Mouse (Mus musculus) small intestine, adult 2 months (tissue): Measurements from ENCODE around the gene Plpp4. TPM values are rescaled to one million over a fixed set of nuclear protein-coding genes. Genes with fewer than 3 reads are reported as not detected.

ENCODE experiments used
- H3K27ac ChIP-seq: fragments of 200-500 bp; 2 replicates; pipeline ENCODE4 v1.5.1; 2012; ENCODE audit warnings: low read depth, low read length, control low read depth, inconsistent platforms; ENCODE audit not compliant: insufficient read depth
- H3K27me3 ChIP-seq: fragments of 200-500 bp; 2 replicates; pipeline ENCODE4 v1.6.1; 2012; ENCODE audit warnings: mild to moderate bottlenecking, moderate library complexity, low read length, inconsistent platforms; ENCODE audit not compliant: control insufficient read depth, insufficient read depth
- H3K36me3 ChIP-seq: fragments of 200-500 bp; 2 replicates; pipeline ENCODE4 v1.6.1; 2012; ENCODE audit warnings: mild to moderate bottlenecking, low read length, control low read depth, inconsistent platforms; ENCODE audit not compliant: control insufficient read depth, insufficient read depth
- H3K4me1 ChIP-seq: fragments of 200-500 bp; 2 replicates; pipeline ENCODE4 v1.6.1; 2012; ENCODE audit warnings: low read length, inconsistent platforms, mixed read lengths; ENCODE audit not compliant: control insufficient read depth, insufficient read depth, insufficient read length
- H3K4me3 ChIP-seq: fragments of 200-500 bp; 2 replicates; pipeline ENCODE4 v1.5.1; 2012; ENCODE audit warnings: low read depth, mild to moderate bottlenecking, control low read depth, inconsistent platforms, low read length, moderate library complexity
- CTCF ChIP-seq: fragments of 200-500 bp; IDR thresholded peaks from 2 replicates; pipeline ENCODE4 v1.5.1; 2012; ENCODE audit warnings: low read depth, mild to moderate bottlenecking, control low read depth, inconsistent platforms, low read length, moderate library complexity, mixed read lengths; ENCODE audit not compliant: insufficient replicate concordance, insufficient read length; ENCODE audit errors: extremely low read depth
- POLR2A ChIP-seq: fragments of 200-500 bp; IDR thresholded peaks from 2 replicates; pipeline ENCODE4 v1.6.1; 2012; ENCODE audit warnings: low read depth, mild to moderate bottlenecking, control low read depth, inconsistent platforms, low read length, moderate library complexity
- WGBS: fragments of 180-500 bp; shearing (Covaris S2); methylation state at CpG from one replicate; pipeline ENCODE4 v1.1.7; 2018; 5-methylcytosine and 5-hydroxymethylcytosine counted together
- polyA plus RNA-seq: library from polyadenylated mRNA; depleted of rRNA; stranded (reverse); fragments of >200 nt; gene quantifications from 2 replicates; pipeline ENCODE4 v1.2.3, GENCODE M21; 2012

Gene Plpp4
- polyA plus RNA-seq, 1 experiment: not detected

DNA sequence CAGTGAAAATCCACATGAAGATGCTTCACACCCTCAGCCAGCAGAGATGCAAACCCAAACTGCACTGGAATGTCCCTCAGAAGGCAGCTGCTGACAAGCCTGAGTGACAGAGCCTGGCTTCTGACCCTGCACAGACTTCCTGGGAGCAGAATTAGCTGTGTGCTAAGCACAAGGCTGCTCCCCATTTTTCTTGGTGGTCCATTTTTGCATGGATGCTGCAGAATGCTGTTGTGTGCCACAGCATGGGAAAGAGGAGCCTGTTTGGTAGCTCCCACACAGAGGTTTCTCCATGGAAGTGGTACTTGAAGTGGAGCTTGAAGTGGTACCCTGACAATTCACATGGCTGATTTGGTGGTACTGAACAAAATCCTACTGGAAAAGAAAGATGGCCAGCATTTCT lies 5.8 kb upstream of the Plpp4 start:
- TF ChIP-seq CTCF: no peak
- no peak for TF ChIP-seq POLR2A
- Histone ChIP-seq H3K4me1 (no peaks in the 10 kb centered on the region), H3K27me3 (no peaks in the 10 kb centered on the region), H3K27ac (no peak overlapping the region), H3K4me3 (no peak overlapping the region), H3K36me3 (no peaks in the 10 kb centered on the region)

DNA sequence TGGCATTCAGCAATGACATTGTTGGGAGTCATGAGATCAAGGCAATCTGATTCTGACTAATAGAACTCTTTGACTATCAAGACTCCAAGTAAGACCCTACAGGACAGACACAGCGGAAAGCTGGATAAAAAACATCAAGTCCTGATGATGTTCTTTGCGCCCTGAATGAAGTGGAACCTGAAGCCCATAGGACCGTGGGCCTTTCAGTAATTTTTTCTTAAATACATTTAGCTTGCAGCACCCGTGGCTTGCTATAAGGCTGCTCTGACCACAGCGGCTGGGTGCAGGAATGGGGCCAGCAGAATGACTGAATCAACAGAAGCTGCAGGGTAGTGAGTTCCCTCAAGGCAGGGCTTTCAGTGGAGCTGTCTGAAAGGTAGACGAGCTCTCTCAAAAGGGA lies 3.4 kb upstream of the Plpp4 start:
- no peak for TF ChIP-seq CTCF
- no peak for TF ChIP-seq POLR2A
- 91% methylated on average over 6 of the region's 6 CpGs for WGBS

DNA sequence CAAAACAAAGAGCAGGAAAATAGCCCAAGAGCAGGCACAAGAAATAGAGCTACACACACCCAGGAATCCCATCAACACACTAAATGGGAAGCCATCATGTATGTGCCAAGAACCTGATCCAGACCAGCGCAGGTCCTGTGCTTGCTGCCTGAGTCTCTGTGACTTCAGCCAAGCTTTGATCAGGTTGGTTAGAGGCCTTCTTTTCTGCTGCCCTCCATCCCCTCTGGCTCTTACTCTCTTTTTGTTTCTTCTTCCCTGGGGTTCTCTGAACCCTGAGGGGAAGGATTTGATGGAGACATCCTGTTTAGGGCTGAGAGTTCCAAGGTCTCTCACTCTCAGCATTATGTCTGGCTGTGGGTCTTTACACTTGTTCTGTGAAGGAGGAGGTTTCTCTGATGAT lies 2.7 kb upstream of the Plpp4 start:
- 88% methylated on average over 1 of the region's 1 CpGs for WGBS
- Histone ChIP-seq H3K27me3 (peaks cover 14% of the 10 kb centered on the region; the same call in 1 of the 2 replicates), H3K27ac (no peak overlapping the region), H3K4me3 (no peak overlapping the region), H3K4me1 (no peaks in the 10 kb centered on the region), H3K36me3 (no peaks in the 10 kb centered on the region)
- TF ChIP-seq CTCF: no peak
- no peak for TF ChIP-seq POLR2A

More for the DNA sequence above, 3.4 kb upstream of the Plpp4 start:
- no peaks in the 10 kb centered on the region for H3K4me1 ChIP-seq
- no peak overlapping the region for H3K4me3 ChIP-seq
- no peak overlapping the region for H3K27ac ChIP-seq
- no peaks in the 10 kb centered on the region for H3K36me3 ChIP-seq
- peaks cover 14% of the 10 kb centered on the region; the same call in 1 of the 2 replicates for H3K27me3 ChIP-seq

DNA sequence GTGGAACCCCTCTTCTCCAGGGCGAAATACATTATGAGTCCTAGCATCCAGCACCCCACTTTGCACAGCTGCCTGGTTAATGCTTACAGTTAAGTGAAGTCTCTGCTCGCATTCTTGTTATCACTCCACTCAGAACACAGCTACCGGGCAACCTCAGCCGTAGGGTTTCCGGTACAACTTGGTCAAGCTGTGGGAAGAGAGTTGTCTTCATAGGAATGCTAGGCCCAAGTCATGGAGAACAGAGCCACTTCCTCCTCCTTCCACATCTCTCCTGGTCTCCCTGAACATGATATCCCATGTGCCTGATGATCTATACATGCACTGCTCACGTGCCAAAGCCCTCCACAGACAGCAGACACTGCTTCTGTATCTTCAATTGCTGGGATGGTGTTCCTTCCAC lies 1.4 kb upstream of the Plpp4 start:
- TF ChIP-seq POLR2A (no peak), CTCF (no peak)
- Histone ChIP-seq H3K4me3 (no peak overlapping the region), H3K36me3 (no peaks in the 10 kb centered on the region), H3K27me3 (peaks cover 14% of the 10 kb centered on the region; the same call in 1 of the 2 replicates), H3K4me1 (no peaks in the 10 kb centered on the region), H3K27ac (no peak overlapping the region)
- 84% methylated on average over 6 of the region's 6 CpGs for WGBS

DNA sequence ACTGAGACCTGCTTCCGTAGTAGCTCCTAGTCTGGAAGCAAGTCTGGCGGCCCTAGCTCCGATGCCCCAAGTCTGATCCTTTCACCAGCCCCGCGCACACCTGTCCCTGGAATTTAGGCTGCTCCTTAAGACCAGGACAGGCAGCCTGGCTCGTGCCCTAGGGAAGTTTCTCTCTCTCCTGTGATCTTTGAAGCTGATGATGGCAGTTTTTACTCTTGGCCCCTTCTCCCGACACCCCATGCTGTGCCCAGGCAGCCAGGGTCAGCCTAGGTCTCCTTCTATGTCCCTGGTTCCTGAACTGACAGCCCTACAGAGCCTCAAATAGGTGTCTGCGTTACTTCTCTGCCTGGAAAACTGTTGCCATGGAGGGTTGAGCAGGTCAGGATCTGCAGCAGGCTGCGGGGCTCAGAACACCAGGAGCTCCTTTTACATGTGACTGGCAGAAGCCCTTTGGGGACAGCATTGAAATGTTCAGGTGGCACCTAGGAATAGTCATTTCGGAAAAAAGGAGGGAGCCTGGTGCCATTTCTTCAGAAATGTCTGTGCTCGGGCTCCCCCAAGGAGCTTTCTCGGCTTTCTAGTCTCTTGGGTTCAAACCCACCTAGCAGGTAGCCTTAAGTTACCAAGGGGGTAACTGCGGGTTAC lies 665 bp downstream of the Plpp4 start:
- WGBS: 33% methylated on average over 13 of the region's 13 CpGs
- Histone ChIP-seq H3K27me3 (peaks cover 14% of the 10 kb centered on the region; the same call in 1 of the 2 replicates), H3K4me1 (no peaks in the 10 kb centered on the region), H3K27ac (no peak overlapping the region), H3K36me3 (no peaks in the 10 kb centered on the region), H3K4me3 (no peak overlapping the region)
- TF ChIP-seq POLR2A (no peak), CTCF (no peak)

DNA sequence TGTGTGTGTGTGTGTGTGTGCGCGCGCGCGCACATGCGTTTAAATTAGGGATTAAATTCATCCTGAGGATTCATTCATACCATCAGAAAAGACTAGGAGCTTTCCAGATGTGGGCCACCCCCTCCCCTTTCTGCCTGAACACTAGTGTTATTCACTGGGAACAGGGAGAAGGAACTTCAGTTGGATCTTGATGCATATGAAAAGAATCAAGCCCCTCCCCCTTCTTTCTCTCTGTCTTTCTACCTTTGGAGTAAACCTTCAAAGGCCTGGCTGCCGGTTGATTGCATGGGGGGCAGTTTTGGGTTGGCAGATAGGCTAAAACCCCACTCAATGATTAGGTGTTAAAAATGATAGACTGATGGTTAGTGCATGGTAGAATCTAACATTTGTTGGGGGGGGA lies 1.5 kb downstream of the Plpp4 start:
- no peak overlapping the region for H3K27ac ChIP-seq
- H3K4me3 ChIP-seq: no peak overlapping the region
- H3K4me1 ChIP-seq: no peaks in the 10 kb centered on the region
- TF ChIP-seq CTCF (no peak), POLR2A (no peak)
- WGBS: 88% methylated on average over 7 of the region's 7 CpGs
- no peaks in the 10 kb centered on the region for H3K36me3 ChIP-seq
- H3K27me3 ChIP-seq: peaks cover 14% of the 10 kb centered on the region; the same call in 1 of the 2 replicates

DNA sequence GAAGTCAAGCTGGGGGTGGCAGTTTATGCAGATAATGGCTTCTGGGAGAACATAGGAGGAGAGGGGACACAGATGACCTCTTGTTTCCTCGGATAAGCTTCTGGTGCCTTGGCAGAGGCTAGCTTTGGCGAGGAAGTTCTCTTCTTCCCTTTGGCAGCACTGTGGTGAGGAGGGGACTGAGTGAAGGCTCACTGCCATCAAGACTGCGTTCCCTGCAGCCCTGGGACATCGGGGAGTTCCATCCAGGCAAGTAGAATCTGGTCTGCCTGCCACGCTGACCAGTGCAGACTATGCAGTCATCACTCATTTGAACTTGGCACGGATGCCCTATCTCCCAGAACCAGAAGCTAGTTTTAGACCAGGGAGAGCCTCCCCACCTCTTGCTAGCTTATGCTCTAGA lies 2.4 kb downstream of the Plpp4 start:
- Histone ChIP-seq H3K27ac (no peak overlapping the region), H3K36me3 (no peaks in the 10 kb centered on the region), H3K27me3 (peaks cover 14% of the 10 kb centered on the region; the same call in 1 of the 2 replicates), H3K4me3 (no peak overlapping the region), H3K4me1 (no peaks in the 10 kb centered on the region)
- TF ChIP-seq CTCF (no peak), POLR2A (no peak)
- WGBS: 80% methylated on average over 6 of the region's 6 CpGs

DNA sequence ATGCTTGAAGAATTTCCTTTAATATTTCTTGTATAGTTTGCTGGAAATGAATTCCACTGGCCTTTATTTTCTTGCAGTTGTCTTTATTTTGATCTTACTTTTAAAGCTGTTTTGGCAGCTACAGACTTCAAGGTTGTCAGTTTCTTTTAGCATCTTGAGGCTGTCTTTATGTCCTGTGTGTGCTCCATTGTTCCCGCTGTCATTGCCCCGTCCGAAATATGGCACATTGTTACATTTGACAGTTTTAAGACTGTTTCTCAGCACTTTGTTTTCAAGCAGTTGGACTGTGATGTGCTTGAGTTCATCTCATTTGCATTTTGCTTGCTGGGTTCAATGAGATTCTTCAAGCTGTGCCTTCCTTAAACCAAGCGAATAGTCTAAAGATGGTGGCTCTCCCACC lies 17.0 kb downstream of the Plpp4 start:
- Histone ChIP-seq H3K4me1 (no peaks in the 10 kb centered on the region; the same call in 1 of the 2 replicates), H3K4me3 (no peak overlapping the region), H3K27me3 (no peaks in the 10 kb centered on the region), H3K27ac (no peak overlapping the region), H3K36me3 (no peaks in the 10 kb centered on the region)
- TF ChIP-seq POLR2A (no peak), CTCF (no peak)
- WGBS: 97% methylated on average over 4 of the region's 4 CpGs
